Mouse (Mus musculus) kidney, adult 2 months (tissue): Measurements from ENCODE around the gene Robo2.

ENCODE experiments used
- CTCF ChIP-seq: fragments of 200-500 bp; conservative IDR thresholded peaks from 2 replicates; pipeline ENCODE4 v1.5.1; 2011; ENCODE audit warnings: low read depth, mild to moderate bottlenecking, control low read depth, low read length, moderate library complexity, mixed read lengths; ENCODE audit not compliant: insufficient read depth, insufficient read length
- POLR2A ChIP-seq: fragments of 200-500 bp; IDR thresholded peaks from one replicate; pipeline ENCODE4 v1.6.1; 2011; ENCODE audit warnings: low read depth, low read length, control low read depth

DNA sequence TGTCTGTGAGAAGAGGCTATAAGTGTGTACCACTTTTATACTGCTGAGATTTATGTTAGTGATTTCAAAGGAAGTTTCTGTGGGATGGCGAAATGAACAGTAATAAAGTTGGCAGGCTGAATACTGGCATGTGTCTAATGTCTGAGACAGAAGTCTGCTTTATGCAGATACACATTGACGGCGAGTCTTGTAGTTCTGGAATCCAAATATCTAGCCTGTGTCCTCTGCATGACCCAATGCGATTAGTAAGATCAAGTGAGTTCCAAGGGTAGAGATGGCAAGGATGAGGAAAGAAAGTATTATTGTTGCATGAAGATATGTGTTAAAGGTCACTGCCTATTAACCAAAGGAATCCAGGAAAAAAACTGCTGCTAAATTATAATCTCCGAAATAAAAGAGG, 541.3 kb downstream of the Robo2 start:
- TF ChIP-seq POLR2A, result no peak
- no peak for TF ChIP-seq CTCF
